Mouse (Mus musculus): ENCODE data around the gene Shank2. TPM values are rescaled to one million over a fixed set of nuclear protein-coding genes. Genes with fewer than 3 reads are reported as not detected.

The Shank2 gene
- polyA plus RNA-seq, 1 experiment from 2014 or later: 1.0 TPM

GRCm38 (mm10) chr7:144468741-144469140, 467.0 kb downstream of the Shank2 start:
- DNase-seq (ENCODE audit: low spot score): no peak
- ATAC-seq (replicated peaks; ENCODE audit: low FRiP score): no peak
- WGBS: 87% methylated on average over 5 of the region's 5 CpGs
- 0 out of 2 replicates have a peak overlapping the region, but pooled peaks have one; percentile 68 for H3K27ac ChIP-seq (ENCODE audit: low read depth, low read length)
- H3K9ac ChIP-seq (ENCODE audit: low read depth, low read length): 0 out of 2 replicates have a peak overlapping the region, but pooled peaks have one; percentile 14
- H3K4me3 ChIP-seq (ENCODE audit: low read depth, low read length): peak overlapping the region; percentile 81; the same call in 1 of the 2 replicates
- peaks cover 15% of the 10 kb centered on the region for H3K4me1 ChIP-seq (replicated peaks; ENCODE audit: control insufficient read depth, insufficient read depth, low read length)
- H3K27me3 ChIP-seq (replicated peaks; ENCODE audit: control insufficient read depth, insufficient read depth, low read length): no peaks in the 10 kb centered on the region
- H3K4me2 ChIP-seq: peak overlapping the region; percentile 78
- no peaks in the 10 kb centered on the region for H3K9me3 ChIP-seq (ENCODE audit: control insufficient read depth, low read length)
- peaks cover 15% of the 10 kb centered on the region; the same call in 1 of the 2 replicates for H3K36me3 ChIP-seq (ENCODE audit: control insufficient read depth, insufficient read depth, low read length)

GRCm38 (mm10) chr7:144469181-144469641, 467.5 kb downstream of the Shank2 start:
- no peak for ATAC-seq (replicated peaks; ENCODE audit: low FRiP score)
- H3K27ac ChIP-seq (ENCODE audit: low read depth, low read length): peak overlapping the region; percentile 68
- peak overlapping the region; percentile 81 for H3K4me3 ChIP-seq (ENCODE audit: low read depth, low read length)
- DNase-seq (ENCODE audit: low spot score): no peak
- no peaks in the 10 kb centered on the region for H3K27me3 ChIP-seq (replicated peaks; ENCODE audit: control insufficient read depth, insufficient read depth, low read length)
- H3K9ac ChIP-seq (ENCODE audit: low read depth, low read length): peak overlapping the region; percentile 80
- H3K9me3 ChIP-seq (ENCODE audit: control insufficient read depth, low read length): no peaks in the 10 kb centered on the region
- 41% methylated on average over 4 of the region's 4 CpGs for WGBS
- H3K36me3 ChIP-seq (ENCODE audit: control insufficient read depth, insufficient read depth, low read length): peaks cover 12% of the 10 kb centered on the region; the same call in 1 of the 2 replicates
- peaks cover 15% of the 10 kb centered on the region for H3K4me1 ChIP-seq (replicated peaks; ENCODE audit: control insufficient read depth, insufficient read depth, low read length)
- H3K4me2 ChIP-seq: peak overlapping the region; percentile 78

- peaks cover 15% of the 10 kb centered on the region for H3K4me1 ChIP-seq (replicated peaks; ENCODE audit: control insufficient read depth, insufficient read depth, low read length)
- no peaks in the 10 kb centered on the region for H3K27me3 ChIP-seq (replicated peaks; ENCODE audit: control insufficient read depth, insufficient read depth, low read length)
- peaks cover 5% of the 10 kb centered on the region; the same call in 1 of the 2 replicates for H3K36me3 ChIP-seq (ENCODE audit: control insufficient read depth, insufficient read depth, low read length)
- no peaks in the 10 kb centered on the region for H3K9me3 ChIP-seq (ENCODE audit: control insufficient read depth, low read length)
- H3K9ac ChIP-seq (ENCODE audit: low read depth, low read length): peak overlapping the region; percentile 80
- 6% methylated on average over 31 of the region's 31 CpGs for WGBS
- H3K27ac ChIP-seq (ENCODE audit: low read depth, low read length): peak overlapping the region; percentile 68
- H3K4me3 ChIP-seq (ENCODE audit: low read depth, low read length): peak overlapping the region; percentile 81
- peak overlapping the region; percentile 78 for H3K4me2 ChIP-seq
- ATAC-seq (replicated peaks; ENCODE audit: low FRiP score) (peak; percentile 37), DNase-seq (ENCODE audit: low spot score) (peak; percentile 37)
Measured at GRCm38 (mm10) chr7:144469908-144470544, 468.3 kb downstream of the Shank2 start.

- Histone ChIP-seq H3K27ac (ENCODE audit: low read depth, low read length) (peak within 1 kb of the TSS; percentile 68), H3K4me2 (peak within 1 kb of the TSS; percentile 78), H3K27me3 (replicated peaks; ENCODE audit: control insufficient read depth, insufficient read depth, low read length) (no peaks in the 10 kb centered on the region), H3K36me3 (ENCODE audit: control insufficient read depth, insufficient read depth, low read length) (no peaks in the 10 kb centered on the region; the same call in 1 of the 2 replicates), H3K4me1 (replicated peaks; ENCODE audit: control insufficient read depth, insufficient read depth, low read length) (peaks cover 15% of the 10 kb centered on the region), H3K4me3 (ENCODE audit: low read depth, low read length) (peak within 1 kb of the TSS; percentile 81), H3K9ac (ENCODE audit: low read depth, low read length) (peak within 1 kb of the TSS; percentile 80), H3K9me3 (ENCODE audit: control insufficient read depth, low read length) (no peaks in the 10 kb centered on the region)
- ATAC-seq (replicated peaks; ENCODE audit: low FRiP score): peak; percentile 87
- DNase-seq (ENCODE audit: low spot score): peak; percentile 86
- 1% methylated on average over 30 of the region's 30 CpGs for WGBS
Measured at GRCm38 (mm10) chr7:144470545-144471059, 468.9 kb downstream of the Shank2 start, which contains the start of gene Cttn. Cttn (minus strand) TSS chr7:144471009.

- Histone ChIP-seq H3K27ac (ENCODE audit: low read depth, low read length) (0 out of 2 replicates have a peak overlapping the region, but pooled peaks have one; percentile 68), H3K4me2 (peak overlapping the region; percentile 78), H3K9me3 (ENCODE audit: control insufficient read depth, low read length) (no peaks in the 10 kb centered on the region), H3K36me3 (ENCODE audit: control insufficient read depth, insufficient read depth, low read length) (peaks cover under 1% of the 10 kb centered on the region; the same call in 1 of the 2 replicates), H3K27me3 (replicated peaks; ENCODE audit: control insufficient read depth, insufficient read depth, low read length) (no peaks in the 10 kb centered on the region), H3K4me3 (ENCODE audit: low read depth, low read length) (peak overlapping the region; percentile 81), H3K4me1 (replicated peaks; ENCODE audit: control insufficient read depth, insufficient read depth, low read length) (peaks cover 15% of the 10 kb centered on the region), H3K9ac (ENCODE audit: low read depth, low read length) (peak overlapping the region; percentile 80)
- DNase-seq (ENCODE audit: low spot score) (no peak), ATAC-seq (replicated peaks; ENCODE audit: low FRiP score) (no peak)
- whole genome bisulfite sequencing: 58% methylated on average over 2 of the region's 2 CpGs
Measured at GRCm38 (mm10) chr7:144471103-144471502, 469.4 kb downstream of the Shank2 start.

- Histone ChIP-seq H3K9ac (ENCODE audit: low read depth, low read length) (no peak overlapping the region), H3K36me3 (ENCODE audit: control insufficient read depth, insufficient read depth, low read length) (peaks cover 11% of the 10 kb centered on the region), H3K27ac (ENCODE audit: low read depth, low read length) (no peak overlapping the region), H3K9me3 (ENCODE audit: control insufficient read depth, low read length) (no peaks in the 10 kb centered on the region), H3K4me1 (replicated peaks; ENCODE audit: control insufficient read depth, insufficient read depth, low read length) (peaks cover 15% of the 10 kb centered on the region), H3K27me3 (replicated peaks; ENCODE audit: control insufficient read depth, insufficient read depth, low read length) (no peaks in the 10 kb centered on the region), H3K4me3 (ENCODE audit: low read depth, low read length) (no peak overlapping the region), H3K4me2 (no peak overlapping the region)
- no peak for DNase-seq (ENCODE audit: low spot score)
- WGBS: 73% methylated on average over 4 of the region's 4 CpGs
- ATAC-seq (replicated peaks; ENCODE audit: low FRiP score): no peak
Measured at GRCm38 (mm10) chr7:144473486-144473885, 471.8 kb downstream of the Shank2 start.

Small RNAs within 50 kb of the gene (microRNA-seq; reads per million reads assigned to microRNA genes)
- gene Mir3105 (ENCODE audit: borderline number of aligned reads): 9.5 reads per million, percentile 22 among the genes with 10 or more reads in this experiment

Other genes with a start within 250 kb of the Shank2 start
- gene Osbpl5, start 244.9 kb upstream of the Shank2 start, polyA plus RNA-seq (2014; fragmentation: Nextera tagmentation; extraction: Ambion mirVana): 8.3 and 8.9 TPM in 2 replicates
- gene Mrgprg, start 234.9 kb upstream of the Shank2 start, polyA plus RNA-seq (2014; fragmentation: Nextera tagmentation; extraction: Ambion mirVana): not detected in 2 replicates
- 0.59 and 0.86 TPM in 2 replicates for gene Mrgpre, start 217.4 kb upstream of the Shank2 start, polyA plus RNA-seq (2014; fragmentation: Nextera tagmentation; extraction: Ambion mirVana)
- gene Nadsyn1, start 179.1 kb upstream of the Shank2 start, polyA plus RNA-seq (2014; fragmentation: Nextera tagmentation; extraction: Ambion mirVana): 8.6 and 12.7 TPM in 2 replicates
- gene Dhcr7, start 178.8 kb upstream of the Shank2 start, polyA plus RNA-seq (2014; fragmentation: Nextera tagmentation; extraction: Ambion mirVana): 66.9 and 75.9 TPM in 2 replicates
- not detected in 2 replicates for gene Gm498, start 135.1 kb upstream of the Shank2 start, polyA plus RNA-seq (2014; fragmentation: Nextera tagmentation; extraction: Ambion mirVana)